Mouse (Mus musculus): ENCODE data around the gene Grwd1. TPM values are rescaled to one million over a fixed set of nuclear protein-coding genes. Genes with fewer than 3 reads are reported as not detected.

The Grwd1 gene
- total RNA-seq, 2 experiments from 2014 or later, result 23.7 to 27.5 TPM

Other genes starting within 250 kb of the Grwd1 start
- gene Fgf21, start 215.5 kb downstream of the Grwd1 start, total RNA-seq (2021), result 10 to 100 TPM in 1 of 2 experiments, 1 to 10 TPM in 1; 1.3 to 21.9 TPM
- gene Fut1, start 213.7 kb downstream of the Grwd1 start, total RNA-seq (2021), result under 1 TPM in 1 of 2 experiments, not detected in 1; 0.21 TPM
- gene Izumo1, start 209.1 kb downstream of the Grwd1 start, total RNA-seq (2021), result under 1 TPM; 0.39 to 0.73 TPM
- gene Rasip1, start 203.5 kb downstream of the Grwd1 start, total RNA-seq (2021), result 10 to 100 TPM; 35.6 to 37.9 TPM
- gene Mamstr, start 191.0 kb downstream of the Grwd1 start, total RNA-seq (2021), result 10 to 100 TPM in 1 of 2 experiments, 1 to 10 TPM in 1; 8.3 to 13.2 TPM
- gene Fut2, start 164.6 kb downstream of the Grwd1 start, total RNA-seq (2021), result not detected
- under 1 TPM in 1 of 2 experiments, not detected in 1; 0.39 TPM for gene Ntn5, start 146.9 kb downstream of the Grwd1 start, total RNA-seq (2021)
- gene Sec1, start 136.5 kb downstream of the Grwd1 start, total RNA-seq (2021), result under 1 TPM; 0.21 to 0.30 TPM
- gene Car11, start 131.1 kb downstream of the Grwd1 start, total RNA-seq (2021), result 10 to 100 TPM in 1 of 2 experiments, 1 to 10 TPM in 1; 7.6 to 14.5 TPM
- 10 to 100 TPM; 21.4 to 62.3 TPM for gene Dbp, start 125.9 kb downstream of the Grwd1 start, total RNA-seq (2021)
- gene Rpl18, start 115.5 kb downstream of the Grwd1 start, total RNA-seq (2021), result 1,000 to 10,000 TPM; 1,029 to 1,042 TPM
- gene Sphk2, start 112.9 kb downstream of the Grwd1 start, total RNA-seq (2021), result 10 to 100 TPM; 28.0 to 28.8 TPM
- gene Fam83e, start 109.7 kb downstream of the Grwd1 start, total RNA-seq (2021), result under 1 TPM; 0.27 to 0.33 TPM
- gene Spaca4, start 105.1 kb downstream of the Grwd1 start, total RNA-seq (2021), result not detected
- 1 to 10 TPM; 4.2 to 8.3 TPM for gene Lmtk3, start 47.2 kb downstream of the Grwd1 start, total RNA-seq (2021)
- under 1 TPM; 0.39 to 0.45 TPM for gene Sult2b1, start 46.3 kb downstream of the Grwd1 start, total RNA-seq (2021)
- gene Cyth2, start 16.4 kb downstream of the Grwd1 start, total RNA-seq (2021), result 100 to 1,000 TPM in 1 of 2 experiments, 10 to 100 TPM in 1; 88.5 to 107 TPM
- gene Kcnj14, start 6.2 kb downstream of the Grwd1 start, total RNA-seq (2021), result under 1 TPM; 0.24 to 0.51 TPM
- 100 to 1,000 TPM; 126 to 132 TPM for gene Kdelr1, start 41.8 kb upstream of the Grwd1 start, total RNA-seq (2021)
- 1 to 10 TPM in 1 of 2 experiments, under 1 TPM in 1; 0.72 to 1.2 TPM for gene Grin2d, start 47.4 kb upstream of the Grwd1 start, total RNA-seq (2021)
- under 1 TPM in 1 of 2 experiments, not detected in 1; 0.30 TPM for gene Syngr4, start 65.8 kb upstream of the Grwd1 start, total RNA-seq (2021)
- 10 to 100 TPM; 85.8 to 88.1 TPM for gene Tmem143, start 66.0 kb upstream of the Grwd1 start, total RNA-seq (2021)
- gene Emp3, start 90.5 kb upstream of the Grwd1 start, total RNA-seq (2021), result 100 to 1,000 TPM; 156 to 158 TPM
- gene Ccdc114, start 93.1 kb upstream of the Grwd1 start, total RNA-seq (2021), result 1 to 10 TPM; 6.1 to 7.2 TPM
- gene Abcc6, start 199.4 kb upstream of the Grwd1 start, total RNA-seq (2021), result 10 to 100 TPM in 1 of 2 experiments, 1 to 10 TPM in 1; 8.2 to 13.6 TPM
- 10 to 100 TPM; 50.4 to 50.6 TPM for gene Nomo1, start 202.8 kb upstream of the Grwd1 start, total RNA-seq (2021)